Mouse (Mus musculus): Measurements from ENCODE around the gene Serpina10. TPM values are rescaled to one million over a fixed set of nuclear protein-coding genes. Genes with fewer than 3 reads are reported as not detected.
"Not testable (repeated sequence)": the region's sequence is repeated elsewhere in the genome, so short reads cannot be mapped to it uniquely, and the experiment has no call there.

Gene Serpina10
- polyA plus RNA-seq (2015; fragmentation: Nextera tagmentation; extraction: Ambion mirVana) = 0.09 TPM in 1 of 2 replicates, not detected in the other

GRCm38 (mm10) chr12:103631203-103631612 is at the start of gene Serpina10:
Gene Serpina10, minus strand, starts transcription at chr12:103631444.
- DNase-seq (ENCODE audit: low spot score) = no peak

- not testable (repeated sequence) for DNase-seq (ENCODE audit: low spot score)
Measured at GRCm38 (mm10) chr12:103679853-103680252, 48.6 kb upstream of the Serpina10 start.

DNA sequence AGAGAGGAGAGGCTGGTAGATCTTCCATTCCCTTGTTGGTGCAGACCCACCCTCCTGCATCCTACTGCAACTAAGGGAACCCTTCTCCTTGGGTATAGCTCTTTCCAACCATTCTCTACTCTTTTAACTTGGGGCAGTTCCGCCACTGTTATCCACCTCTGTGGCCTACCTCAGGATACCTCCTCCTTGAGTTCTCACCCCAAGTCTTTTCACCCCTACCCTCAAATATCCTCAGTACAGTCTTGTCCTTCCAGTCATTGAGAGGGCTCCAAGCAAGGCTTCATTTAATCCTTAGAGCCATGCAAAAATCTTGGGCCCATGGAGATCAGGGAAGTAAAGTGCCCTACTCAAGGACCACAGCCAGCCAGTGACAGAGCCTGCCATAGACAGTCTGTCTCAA is 44.8 kb upstream of the Serpina10 start, which contains the start of gene Serpina16:
Gene Serpina16, minus strand, starts transcription at position 101 of the 400 bp plus-strand sequence.
- DNase-seq (ENCODE audit: low spot score) = no peak

DNA sequence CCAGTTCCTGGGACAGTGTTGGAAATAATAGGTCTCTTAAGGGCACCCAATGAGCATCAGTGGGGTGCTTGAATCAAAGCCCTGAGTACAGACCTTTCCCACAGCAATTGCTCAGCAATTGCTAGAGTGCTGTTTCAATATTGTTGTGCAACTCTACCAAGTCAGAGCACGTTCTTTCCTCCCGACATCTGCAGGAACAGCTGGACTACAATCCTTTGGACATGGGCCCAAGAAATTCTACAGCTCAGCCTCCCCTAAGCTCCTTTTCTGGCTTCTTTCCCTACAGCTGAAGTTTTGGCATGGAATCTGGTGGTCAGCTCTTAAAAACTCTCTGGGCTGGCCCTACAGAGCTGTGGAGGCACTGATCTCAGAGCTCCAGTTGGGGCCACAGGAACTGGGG is 41.9 kb upstream of the Serpina10 start:
- no peak for DNase-seq (ENCODE audit: low spot score)

DNA sequence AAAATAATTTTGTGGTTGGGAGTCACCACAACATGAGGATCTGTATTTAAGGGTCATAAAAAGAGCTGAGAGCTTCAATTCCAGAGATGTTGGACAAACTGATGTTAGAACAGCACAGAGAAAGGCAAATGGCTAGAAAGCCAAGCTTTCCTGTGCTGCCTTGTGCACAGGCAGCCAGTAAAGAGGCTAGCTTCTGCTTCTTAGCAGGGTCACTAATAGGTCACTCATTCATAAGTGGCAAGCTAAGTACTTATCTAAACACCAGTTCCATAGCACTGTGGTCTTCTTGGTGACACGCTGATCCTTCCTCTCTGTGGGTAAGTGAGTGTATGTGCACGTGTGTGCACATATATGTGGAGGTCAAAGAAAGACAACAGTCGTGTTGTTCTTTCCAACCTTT is 40.2 kb upstream of the Serpina10 start:
- DNase-seq (ENCODE audit: low spot score) = no peak

DNA sequence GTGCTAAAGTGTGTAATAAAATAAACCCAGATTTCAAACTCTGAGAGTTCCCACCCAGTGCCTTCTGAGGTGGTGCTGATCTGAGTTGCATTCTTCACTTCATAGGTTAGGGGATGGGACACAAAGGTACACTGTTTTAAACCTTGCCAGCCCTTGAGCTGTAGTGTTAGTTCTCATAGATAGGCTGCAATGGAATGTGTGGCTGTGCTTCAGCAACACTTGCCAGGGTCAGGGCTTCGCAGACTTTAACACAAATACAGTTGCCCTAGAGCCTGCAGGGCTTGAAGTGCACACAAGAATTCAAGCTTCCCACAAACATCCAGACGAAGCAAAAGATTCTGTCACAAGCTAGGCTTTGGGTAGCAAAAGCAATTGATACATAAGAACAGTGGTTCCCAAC is 39.7 kb upstream of the Serpina10 start:
- DNase-seq (ENCODE audit: low spot score) = no peak

DNA sequence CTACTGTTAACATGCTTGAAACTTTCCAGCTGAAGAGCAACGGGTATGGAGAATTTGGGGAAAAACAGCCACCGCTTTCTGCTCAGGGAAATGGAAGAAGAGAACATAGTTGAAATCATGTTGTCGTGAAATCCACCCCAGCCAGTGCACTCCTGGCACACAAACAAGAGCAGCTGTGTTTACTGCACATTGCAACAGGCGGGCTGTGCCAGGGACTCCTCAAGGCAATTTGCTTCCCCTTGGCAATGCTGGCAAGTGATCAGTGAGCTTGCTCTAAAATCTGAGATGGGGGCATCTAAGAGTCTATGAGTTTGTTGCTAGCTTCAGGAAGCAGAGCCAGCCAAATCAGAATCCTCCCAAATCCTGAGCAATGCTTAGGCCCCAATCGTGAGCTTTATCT is 39.1 kb upstream of the Serpina10 start:
- DNase-seq (ENCODE audit: low spot score) = no peak

DNA sequence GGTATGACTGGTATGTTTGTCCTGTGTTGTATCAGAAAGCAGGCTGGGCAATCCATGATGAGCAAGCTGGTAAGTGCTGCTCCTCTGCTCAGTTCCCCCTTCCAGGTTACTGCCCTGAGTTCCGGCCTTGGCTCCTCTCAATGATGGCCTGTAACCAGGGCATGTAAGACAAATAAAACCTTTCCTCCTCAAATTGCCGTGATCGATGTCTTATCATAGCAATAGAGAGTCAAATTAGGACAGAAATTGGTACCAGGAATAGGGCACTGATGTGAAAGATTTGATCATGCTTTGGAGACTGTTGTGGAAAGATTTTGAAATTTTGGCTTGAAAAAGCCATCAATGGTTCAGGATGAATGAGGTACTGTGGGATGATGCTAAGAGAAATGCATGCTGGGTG is 34.0 kb upstream of the Serpina10 start:
- no peak for DNase-seq (ENCODE audit: low spot score)

DNA sequence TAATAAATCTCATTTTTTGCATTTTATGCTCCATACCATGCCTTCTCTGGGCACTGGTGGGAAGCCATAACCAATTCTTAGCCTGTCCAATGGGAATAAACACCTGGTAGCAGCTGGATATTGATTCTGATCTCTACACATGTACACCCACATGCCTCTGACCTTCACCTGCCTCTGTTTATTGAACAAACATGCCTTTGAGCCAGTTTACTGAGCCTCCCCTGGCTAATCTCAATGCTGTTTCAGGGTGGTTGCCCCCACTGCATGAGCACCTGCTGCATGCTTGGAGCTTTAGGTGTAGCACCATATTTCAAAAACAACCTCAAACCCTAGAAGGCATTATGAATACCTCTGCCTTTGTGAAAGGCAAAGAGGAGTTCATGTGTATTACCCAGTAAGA is 30.8 kb upstream of the Serpina10 start:
- not testable (repeated sequence) for DNase-seq (ENCODE audit: low spot score)

GRCm38 (mm10) chr12:103660076-103660475 is 28.8 kb upstream of the Serpina10 start:
- no peak for DNase-seq (ENCODE audit: low spot score)

- no peak for DNase-seq (ENCODE audit: low spot score)
Measured at GRCm38 (mm10) chr12:103659171-103659570, 27.9 kb upstream of the Serpina10 start.

- DNase-seq (ENCODE audit: low spot score) = no peak
Measured at GRCm38 (mm10) chr12:103657991-103658390, 26.7 kb upstream of the Serpina10 start.

DNA sequence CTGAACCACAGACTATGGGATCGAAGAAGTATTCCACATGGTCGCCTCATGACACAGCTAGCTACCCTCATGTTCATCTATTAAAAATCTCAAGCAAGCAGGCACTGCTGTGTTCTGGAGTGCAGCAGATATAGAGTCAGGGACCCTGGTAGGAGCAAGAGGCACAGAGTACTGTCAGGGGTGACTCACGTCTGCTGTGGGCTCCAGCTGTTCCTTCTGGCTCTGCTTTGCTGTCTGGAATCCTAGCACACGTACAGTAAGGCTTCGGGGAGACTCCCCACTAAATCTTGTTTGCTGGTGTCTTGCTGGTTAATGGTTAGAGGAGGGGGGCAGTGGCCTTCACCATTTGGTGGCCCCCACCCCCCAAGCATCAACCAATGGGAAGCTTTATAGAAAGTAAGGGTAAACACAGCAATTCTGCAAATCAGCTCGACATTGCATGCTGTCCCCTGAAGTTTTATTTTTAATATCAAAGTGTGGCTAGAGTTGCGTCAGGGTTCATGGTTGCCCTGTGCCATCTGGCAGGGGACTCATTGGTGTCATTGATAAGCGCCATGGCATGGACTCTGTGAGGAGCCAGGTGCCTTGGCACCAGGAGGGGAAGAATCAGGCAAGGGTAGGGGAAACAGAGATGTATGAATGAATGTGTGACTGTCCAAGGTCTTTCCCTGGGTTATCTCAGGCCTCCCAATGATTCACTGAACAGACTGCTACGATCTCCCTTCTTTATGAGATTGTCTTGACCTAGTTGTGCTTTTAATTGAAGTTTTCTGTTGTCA is 25.8 kb upstream of the Serpina10 start, which contains the start of gene Serpina6:
Gene Serpina6, minus strand, starts transcription at position 365 of the 779 bp plus-strand sequence.
- DNase-seq (ENCODE audit: low spot score) = no peak

GRCm38 (mm10) chr12:103655123-103656044 is 24.1 kb upstream of the Serpina10 start:
- DNase-seq (ENCODE audit: low spot score) = no peak

DNA sequence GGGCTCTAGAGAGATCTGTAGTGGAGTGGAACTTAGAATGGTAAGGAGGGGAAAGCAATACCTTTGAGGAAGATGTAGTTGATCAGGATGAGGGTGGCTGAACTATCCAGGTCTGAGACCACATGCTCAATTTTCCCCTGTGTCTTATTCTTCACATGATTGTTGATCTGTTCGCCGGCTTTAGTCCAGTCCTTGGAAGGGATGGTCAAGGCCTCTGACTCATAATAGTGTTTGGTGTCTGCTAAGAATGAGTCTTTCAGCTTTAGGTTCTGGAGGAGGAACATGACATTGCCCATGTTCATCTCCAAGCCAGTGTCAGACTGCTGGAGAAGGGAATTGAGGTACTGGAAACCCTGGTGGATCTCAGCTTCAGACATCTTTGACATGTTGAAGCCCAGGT is 22.6 kb upstream of the Serpina10 start:
- no peak for DNase-seq (ENCODE audit: low spot score)

GRCm38 (mm10) chr12:103646314-103646713 is 15.1 kb upstream of the Serpina10 start:
- no peak for DNase-seq (ENCODE audit: low spot score)

GRCm38 (mm10) chr12:103644601-103645000 is 13.4 kb upstream of the Serpina10 start:
- DNase-seq (ENCODE audit: low spot score) = no peak

- no peak for DNase-seq (ENCODE audit: low spot score)
Measured at GRCm38 (mm10) chr12:103643818-103644217, 12.6 kb upstream of the Serpina10 start.

GRCm38 (mm10) chr12:103643336-103643735 is 12.1 kb upstream of the Serpina10 start:
- peak; percentile 49 for DNase-seq (ENCODE audit: low spot score)

DNA sequence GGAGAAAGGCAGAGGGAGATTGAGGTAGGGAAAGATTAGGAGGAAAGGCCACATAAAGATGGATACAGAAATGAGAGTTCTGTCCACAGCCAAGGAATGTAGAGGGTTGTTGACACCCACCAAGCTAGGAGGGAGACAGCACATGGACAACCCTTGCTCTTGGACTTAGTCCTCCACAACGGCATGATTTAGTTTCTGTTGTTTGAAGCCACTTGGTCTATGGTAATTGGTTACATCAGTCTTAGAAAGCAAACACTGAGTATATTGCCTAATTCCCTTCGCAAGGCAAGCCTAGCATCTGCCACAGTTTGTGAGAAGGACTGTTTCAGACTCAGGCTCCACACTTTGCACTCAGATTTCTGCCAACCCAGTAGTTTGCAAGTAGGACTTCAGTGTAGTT is 4.6 kb upstream of the Serpina10 start:
- no peak for DNase-seq (ENCODE audit: low spot score)

- no peak for DNase-seq (ENCODE audit: low spot score)
Measured at GRCm38 (mm10) chr12:103634430-103634829, 3.2 kb upstream of the Serpina10 start.

GRCm38 (mm10) chr12:103616860-103617261 is 14.4 kb downstream of the Serpina10 start:
- no peak for DNase-seq (ENCODE audit: low spot score)
